Mouse (Mus musculus) retina, embryonic 14.5 days (tissue): ENCODE results near the gene Lrrc74b.

Experiments
- DNase-seq: peaks from one replicate; pipeline ENCODE4 v3.0.0-alpha.2; 2015; ENCODE audit warnings: low spot score

Lrrc74b gene

DNA sequence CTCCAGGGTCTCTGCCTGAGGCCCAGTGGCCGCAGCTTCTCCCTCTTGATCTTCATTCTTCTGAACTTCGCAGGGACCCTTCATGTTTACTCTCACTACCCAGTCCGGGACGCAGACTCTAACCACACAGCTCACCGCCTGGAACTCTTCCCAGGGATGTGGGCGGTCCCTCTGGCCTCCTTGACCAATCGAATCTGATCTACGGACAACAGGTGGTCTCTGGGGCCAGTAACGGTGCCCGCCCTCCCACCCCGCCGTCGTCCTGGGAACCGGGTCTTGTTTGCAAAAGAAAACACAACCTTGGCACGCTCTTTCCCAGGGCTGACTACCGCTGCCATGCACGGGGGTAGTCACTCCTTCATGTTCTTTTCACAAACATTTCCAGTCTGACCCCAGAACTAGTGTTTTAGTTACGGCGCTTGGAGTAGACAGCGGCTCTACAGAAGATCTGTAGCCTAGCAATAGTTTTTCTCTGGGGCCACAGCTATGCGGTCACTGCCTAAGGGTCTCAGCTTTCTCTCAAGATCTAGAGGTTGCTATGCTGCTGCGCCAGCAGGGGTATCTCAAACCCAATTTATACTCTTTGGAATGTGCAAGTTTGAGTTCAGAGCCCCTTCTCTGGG lies at the start of gene Lrrc74b:
Gene Lrrc74b, minus strand, starts transcription at position 120 of the 623 bp plus-strand sequence.
- peak; percentile 82 for DNase-seq

DNA sequence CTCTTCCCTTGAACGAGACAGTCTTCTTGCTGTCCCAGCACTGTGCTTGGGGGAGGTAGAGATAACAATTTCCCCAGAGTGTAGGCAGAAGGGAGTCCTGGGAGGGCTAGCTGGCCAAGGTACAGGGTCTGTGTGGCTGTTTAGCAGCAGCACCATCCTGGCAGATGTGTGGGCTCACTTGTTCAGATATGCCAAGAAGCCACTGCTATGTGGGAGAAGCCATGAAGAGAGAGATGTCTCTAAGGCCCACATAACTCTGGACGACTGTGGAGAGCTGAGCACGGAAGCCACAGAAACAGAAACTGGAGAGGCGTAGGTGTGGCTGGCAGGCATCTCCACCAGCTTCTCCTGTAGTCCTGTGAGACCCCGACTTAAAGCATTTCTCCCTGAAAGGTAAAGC lies 44.6 kb upstream of the Lrrc74b start:
- DNase-seq = no peak

DNA sequence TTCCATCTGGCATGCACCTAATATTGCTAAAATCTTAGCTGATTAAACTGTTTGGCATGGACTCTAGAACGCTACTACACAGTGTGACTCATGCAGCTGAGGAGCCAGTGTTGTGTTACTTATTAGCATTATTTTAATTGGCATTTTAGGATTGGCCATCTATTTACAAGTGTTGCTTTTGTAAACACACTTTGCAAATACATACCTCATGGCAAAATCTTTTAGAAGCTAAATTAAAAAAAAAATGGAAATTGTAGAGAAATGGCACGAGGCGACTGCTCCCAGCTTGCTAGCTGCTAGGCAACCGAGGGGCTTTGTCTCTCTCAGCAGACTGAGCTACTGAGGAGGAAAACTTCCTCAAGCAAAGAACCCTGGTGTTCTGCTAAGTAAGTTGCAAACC lies 43.9 kb upstream of the Lrrc74b start:
- DNase-seq = no peak

DNA sequence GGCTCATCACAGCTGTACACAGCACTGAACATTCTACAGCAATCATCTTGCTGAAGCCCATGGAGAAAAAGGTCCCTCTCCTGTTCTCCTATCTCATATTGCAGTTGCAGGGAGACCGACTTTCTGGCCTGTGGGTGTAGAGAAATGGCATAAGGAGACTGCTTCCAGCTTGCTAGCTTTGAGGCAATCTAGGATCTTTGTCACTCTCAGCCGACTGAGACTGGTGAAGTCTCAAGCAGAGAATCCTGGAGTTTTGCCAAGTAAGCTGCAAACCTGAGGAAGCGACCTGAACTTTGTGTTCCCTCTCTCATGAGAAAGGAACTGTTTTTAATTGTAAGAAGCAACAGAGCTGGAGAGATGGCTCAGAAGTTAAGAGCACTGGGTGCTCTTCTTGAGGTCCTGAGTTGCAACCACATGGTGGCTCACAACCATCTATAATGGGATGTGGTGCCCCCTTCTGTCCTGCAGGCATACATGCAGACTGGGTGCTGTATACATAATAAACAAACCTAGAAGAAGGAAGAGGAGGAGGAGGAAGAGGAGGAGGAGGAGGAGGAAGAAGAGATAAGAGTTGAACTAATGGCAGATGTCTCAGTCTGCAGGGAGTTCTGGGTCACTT lies 40.0 kb upstream of the Lrrc74b start:
- peak; percentile 21 for DNase-seq

DNA sequence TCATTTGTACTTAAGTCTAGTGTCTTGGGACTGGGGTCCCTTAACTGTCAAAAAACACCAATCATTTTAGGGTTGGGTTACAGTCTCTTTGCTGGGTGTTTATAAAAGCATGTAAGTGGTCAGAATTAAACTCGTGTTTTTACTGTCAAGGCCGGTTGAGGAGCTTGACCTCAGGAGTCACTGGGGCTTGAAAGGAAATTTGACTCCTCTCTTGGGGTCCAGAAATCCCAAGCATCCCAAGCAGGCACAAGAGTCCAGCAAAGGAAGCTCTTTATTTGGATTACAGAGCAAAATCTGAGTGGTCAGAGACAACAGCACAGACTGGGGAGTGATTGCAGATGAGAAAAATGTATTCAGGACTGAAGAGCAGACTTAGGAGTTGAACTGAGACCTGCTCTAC lies 29.7 kb upstream of the Lrrc74b start:
- no peak for DNase-seq

DNA sequence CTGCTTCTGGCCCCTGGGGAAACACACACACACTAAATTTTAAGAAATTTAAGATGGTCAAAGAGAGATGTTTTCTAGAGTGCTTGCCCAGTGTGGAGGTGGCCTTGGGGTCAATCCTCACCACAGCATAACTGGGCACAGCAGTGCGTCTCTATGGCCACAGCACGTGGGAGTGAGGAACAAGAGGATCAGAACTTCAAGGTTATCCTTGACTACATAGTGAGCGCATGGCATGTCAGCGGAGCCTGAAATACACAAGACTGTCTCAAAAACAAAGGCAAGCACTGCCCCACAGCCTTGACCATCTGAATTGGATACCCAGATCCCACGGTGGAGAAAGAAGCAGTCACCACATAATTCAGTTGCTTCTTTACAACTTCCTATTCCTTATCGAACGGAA lies 23.5 kb upstream of the Lrrc74b start:
- DNase-seq = no peak

GRCm38 (mm10) chr16:17583064-17583463 lies 22.0 kb upstream of the Lrrc74b start, which contains the start of gene Slc7a4:
Gene Slc7a4 (minus strand): TSS chr16:17583214.
- DNase-seq = peak; percentile 65

GRCm38 (mm10) chr16:17576825-17577215 lies 15.8 kb upstream of the Lrrc74b start:
- DNase-seq = no peak

GRCm38 (mm10) chr16:17575870-17576824 lies 15.1 kb upstream of the Lrrc74b start:
- DNase-seq = peak; percentile 53

GRCm38 (mm10) chr16:17566186-17566585 lies 5.1 kb upstream of the Lrrc74b start:
- DNase-seq = peak; percentile 40

- DNase-seq = no peak
Observed at GRCm38 (mm10) chr16:17564771-17565170, 3.7 kb upstream of the Lrrc74b start.

- DNase-seq = no peak
Observed at GRCm38 (mm10) chr16:17564221-17564620, 3.2 kb upstream of the Lrrc74b start.

DNA sequence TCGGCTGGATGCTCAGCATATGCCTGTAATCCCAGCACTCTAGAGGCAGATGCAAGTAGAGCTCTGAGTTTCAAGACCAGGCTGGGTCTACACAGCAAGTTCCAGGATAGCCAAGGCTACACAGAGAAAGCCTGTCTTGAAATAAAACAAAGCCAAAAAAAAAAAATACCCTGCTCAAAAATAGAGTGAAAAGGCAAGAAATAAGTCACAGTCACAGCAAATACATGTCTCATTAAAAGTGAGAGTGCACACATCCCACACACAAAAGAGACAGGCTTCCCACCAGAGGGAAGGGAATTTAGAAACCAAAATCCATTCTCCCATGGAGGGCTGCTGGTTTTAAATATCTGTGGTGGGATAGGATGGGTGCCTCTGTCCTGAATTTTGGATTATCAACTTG lies 2.5 kb upstream of the Lrrc74b start:
- DNase-seq = no peak

DNA sequence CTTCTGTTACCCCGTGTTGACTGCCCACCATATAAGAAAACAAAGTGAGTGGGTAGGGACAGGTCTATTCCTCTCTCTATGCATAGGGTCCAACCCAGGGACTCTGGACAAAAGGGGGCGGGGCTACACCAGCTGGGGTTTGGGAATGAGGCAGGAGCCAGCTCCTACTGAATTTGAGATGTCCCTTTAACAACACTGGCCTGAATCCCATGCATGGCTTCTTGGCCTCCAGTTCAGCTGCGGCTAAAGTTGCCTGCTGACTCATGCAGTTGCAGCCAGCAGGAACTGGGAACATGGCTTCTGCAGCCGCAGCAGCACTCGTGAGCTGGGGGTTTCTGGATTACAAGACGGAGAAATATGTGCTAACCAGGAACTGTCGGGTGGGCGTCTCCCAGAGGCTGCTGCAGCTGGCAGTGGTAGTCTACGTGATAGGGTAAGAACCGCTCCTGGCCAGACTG lies 733 bp upstream of the Lrrc74b start, which contains the start of gene P2rx6:
Gene P2rx6, plus strand, starts transcription at position 135 of the 458 bp plus-strand sequence.
- DNase-seq = peak; percentile 65

- DNase-seq = no peak
Observed at GRCm38 (mm10) chr16:17559396-17560027, 1.5 kb downstream of the Lrrc74b start.

DNA sequence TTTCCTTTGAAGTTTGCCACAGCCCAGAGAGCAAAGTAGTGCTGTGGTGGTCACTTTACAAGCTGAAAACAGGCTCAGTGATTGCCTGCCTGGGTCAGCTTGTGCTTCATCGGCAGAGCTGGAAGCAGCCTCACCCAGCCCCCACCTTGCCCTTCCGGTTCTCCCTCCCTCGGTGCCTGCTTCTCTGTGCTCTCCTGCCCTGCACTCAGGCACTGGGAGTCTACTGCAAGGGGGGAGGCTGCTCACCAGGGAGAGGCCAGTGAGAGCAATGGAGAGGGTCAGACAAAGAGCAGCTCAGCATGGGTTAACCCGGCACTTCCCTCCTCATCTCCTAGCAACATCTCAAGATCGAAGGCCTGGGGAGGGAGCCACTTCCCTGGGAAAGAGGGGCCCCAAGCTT lies 2.2 kb downstream of the Lrrc74b start:
- DNase-seq = peak; percentile 39

DNA sequence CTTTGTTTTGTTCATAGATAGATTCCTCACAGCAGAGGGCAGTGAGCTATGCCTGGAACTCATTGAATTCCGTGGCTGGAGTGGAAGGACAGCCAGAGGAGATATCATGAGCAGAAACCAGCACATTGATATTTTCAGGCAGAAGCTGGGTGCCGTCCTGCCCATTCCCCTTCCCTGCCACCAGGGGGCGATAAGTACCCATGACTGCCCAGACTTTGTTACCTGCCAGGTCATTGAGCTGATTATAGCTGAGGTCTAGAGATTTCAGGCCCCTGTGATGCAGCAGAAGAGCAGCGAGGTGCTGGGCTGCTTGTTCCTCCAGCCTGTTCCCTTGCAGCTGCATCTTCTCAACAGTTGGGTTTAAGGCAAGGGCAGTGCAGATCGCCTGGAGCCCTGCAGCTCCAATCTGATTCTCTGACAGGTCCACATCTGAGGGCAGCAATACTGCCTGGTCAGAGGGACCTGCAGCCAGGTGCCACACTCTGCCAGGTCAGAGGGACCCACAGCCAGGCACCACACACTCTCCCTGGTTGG lies 3.0 kb downstream of the Lrrc74b start:
- DNase-seq = peak; percentile 85

DNA sequence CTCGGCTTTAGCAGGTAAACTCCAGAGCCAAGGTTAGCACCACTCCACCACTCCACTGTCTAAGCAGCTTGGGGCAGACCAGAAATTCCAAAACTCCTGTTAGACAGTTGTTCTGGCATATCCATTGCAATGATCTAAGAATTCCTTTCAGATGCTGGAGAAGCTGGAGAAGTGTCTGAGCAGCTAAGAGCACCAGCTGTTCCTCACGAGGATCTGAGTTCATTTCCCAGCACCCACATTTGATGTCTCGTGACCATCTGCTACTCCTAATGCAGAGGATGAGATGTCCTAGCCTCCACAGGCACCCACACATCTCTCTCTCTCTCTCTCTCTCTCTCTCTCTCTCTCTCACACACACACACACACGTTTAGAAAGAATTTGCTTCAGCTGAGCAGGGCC lies 4.1 kb downstream of the Lrrc74b start:
- DNase-seq = no peak

DNA sequence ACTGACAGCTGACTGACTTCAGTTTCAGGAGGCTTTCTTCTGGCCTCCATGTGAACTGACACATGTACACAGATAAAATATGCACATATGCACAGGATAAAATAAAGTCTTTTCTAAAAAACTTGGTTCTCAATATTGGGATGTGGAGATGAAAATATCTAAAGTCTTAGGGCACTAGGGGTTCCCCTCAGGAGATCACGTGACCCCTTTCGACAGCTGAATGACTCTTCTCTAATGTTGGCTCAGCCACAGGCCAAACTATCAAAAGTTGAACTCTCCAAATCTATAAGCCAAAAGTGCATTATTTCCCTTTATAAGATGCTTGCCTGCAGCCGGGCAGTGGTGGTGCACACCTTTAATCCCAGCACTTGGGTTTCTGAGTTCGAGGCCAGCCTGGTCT lies 4.9 kb downstream of the Lrrc74b start:
- DNase-seq = no peak

GRCm38 (mm10) chr16:17554702-17555101 lies 6.3 kb downstream of the Lrrc74b start:
- peak; percentile 57 for DNase-seq

- peak; percentile 61 for DNase-seq
Observed at GRCm38 (mm10) chr16:17553910-17554685, 6.9 kb downstream of the Lrrc74b start.
